Mouse (Mus musculus): ENCODE measurements around the gene Chst8. TPM values are rescaled to one million over a fixed set of nuclear protein-coding genes. Genes with fewer than 3 reads are reported as not detected.

The Chst8 gene
- polyA plus RNA-seq, 1 experiment from 2014 or later = 4.2 TPM

GRCm38 (mm10) chr7:34704401-34704800 lies 108.1 kb downstream of the Chst8 start:
- ATAC-seq (ENCODE audit: insufficient number of reproducible peaks, low FRiP score, low TSS enrichment, low read depth) = no peak
- 28% methylated on average over 4 of the region's 4 CpGs for WGBS

DNA sequence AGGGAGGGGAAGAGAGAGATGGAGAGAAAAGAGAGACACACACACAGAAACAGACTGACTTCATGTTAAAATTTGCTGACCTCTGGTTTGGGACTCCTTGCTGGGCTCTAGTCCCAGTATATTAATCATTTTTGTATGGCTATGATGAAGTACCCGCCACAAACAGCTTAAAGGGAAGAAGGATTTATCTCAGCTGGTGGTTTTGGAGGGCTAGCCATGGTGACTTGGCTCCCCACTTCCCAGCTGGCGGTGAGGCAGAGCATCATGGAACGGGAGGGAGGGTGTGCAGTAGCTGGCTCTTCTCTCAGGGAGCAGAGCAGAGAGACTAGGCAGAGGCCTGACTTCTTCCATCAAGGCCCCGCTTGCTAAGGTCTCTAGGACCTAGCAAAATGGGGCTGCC lies 109.1 kb downstream of the Chst8 start:
- H3K4me2 ChIP-seq (replicated peaks) = no peak overlapping the region
- H3K27me3 ChIP-seq = peaks cover 6% of the 10 kb centered on the region
- H3K27ac ChIP-seq (replicated peaks) = no peak overlapping the region
- no peaks in the 10 kb centered on the region for H3K36me3 ChIP-seq
- H3K4me3 ChIP-seq (replicated peaks) = no peak overlapping the region
- WGBS = 48% methylated on average over 4 of the region's 4 CpGs
- H3K4me1 ChIP-seq = no peaks in the 10 kb centered on the region
- H3K9ac ChIP-seq = no peak overlapping the region
- no peaks in the 10 kb centered on the region for H3K9me3 ChIP-seq (replicated peaks)
- 0 out of 2 replicates have a peak, but pooled peaks have one; percentile 43 for ATAC-seq (ENCODE audit: insufficient number of reproducible peaks, low FRiP score, low TSS enrichment, low read depth)

More at GRCm38 (mm10) chr7:34704401-34704800, 108.1 kb downstream of the Chst8 start:
- H3K4me1 ChIP-seq = 0 out of 2 replicates have a peak, but pooled peaks cover 5% of the 10 kb centered on the region
- no peak overlapping the region for H3K9ac ChIP-seq
- H3K36me3 ChIP-seq = no peaks in the 10 kb centered on the region
- peaks cover 6% of the 10 kb centered on the region for H3K27me3 ChIP-seq
- H3K4me3 ChIP-seq (replicated peaks) = no peak overlapping the region
- no peaks in the 10 kb centered on the region for H3K9me3 ChIP-seq (replicated peaks)
- no peak overlapping the region for H3K4me2 ChIP-seq (replicated peaks)
- no peak overlapping the region for H3K27ac ChIP-seq (replicated peaks)

DNA sequence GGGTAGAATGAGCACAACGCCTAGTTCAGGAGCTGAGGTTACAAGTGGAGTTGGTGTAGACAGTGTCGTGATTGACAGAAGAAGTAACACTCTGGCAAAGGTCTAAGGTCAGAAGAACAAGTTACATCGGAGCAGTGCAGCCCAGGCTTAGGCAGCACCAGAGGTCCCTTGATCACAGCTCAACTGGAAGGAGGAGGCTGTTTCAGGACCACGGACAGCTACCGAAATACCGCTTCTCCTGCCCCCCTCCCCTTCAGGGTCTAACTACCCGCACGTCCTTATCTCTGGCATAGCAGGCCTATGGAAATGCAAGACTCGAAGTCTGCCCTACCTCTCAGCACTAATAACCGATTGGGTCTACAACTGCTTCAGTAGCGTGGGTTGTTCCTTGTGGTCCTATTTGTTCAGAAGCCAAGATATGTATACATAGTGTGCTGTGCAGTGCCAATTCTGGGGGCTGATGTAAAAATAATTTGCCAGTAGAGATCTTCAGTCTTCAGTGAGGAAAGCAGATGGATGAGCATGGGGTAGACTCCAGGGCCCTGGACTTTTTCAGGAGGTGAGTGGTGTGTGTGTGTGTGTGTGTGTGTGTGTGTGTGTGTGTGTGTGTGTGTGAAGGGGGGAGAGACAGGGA lies 109.7 kb downstream of the Chst8 start:
- WGBS = 14% methylated on average over 11 of the region's 11 CpGs
- Histone ChIP-seq H3K27me3 (peaks cover 6% of the 10 kb centered on the region), H3K9me3 (replicated peaks) (no peaks in the 10 kb centered on the region), H3K4me3 (replicated peaks) (no peak overlapping the region), H3K27ac (replicated peaks) (no peak overlapping the region), H3K9ac (no peak overlapping the region), H3K36me3 (no peaks in the 10 kb centered on the region), H3K4me1 (no peaks in the 10 kb centered on the region), H3K4me2 (replicated peaks) (no peak overlapping the region)
- ATAC-seq (ENCODE audit: insufficient number of reproducible peaks, low FRiP score, low TSS enrichment, low read depth) = no peak; the same call in 1 of the 2 replicates

DNA sequence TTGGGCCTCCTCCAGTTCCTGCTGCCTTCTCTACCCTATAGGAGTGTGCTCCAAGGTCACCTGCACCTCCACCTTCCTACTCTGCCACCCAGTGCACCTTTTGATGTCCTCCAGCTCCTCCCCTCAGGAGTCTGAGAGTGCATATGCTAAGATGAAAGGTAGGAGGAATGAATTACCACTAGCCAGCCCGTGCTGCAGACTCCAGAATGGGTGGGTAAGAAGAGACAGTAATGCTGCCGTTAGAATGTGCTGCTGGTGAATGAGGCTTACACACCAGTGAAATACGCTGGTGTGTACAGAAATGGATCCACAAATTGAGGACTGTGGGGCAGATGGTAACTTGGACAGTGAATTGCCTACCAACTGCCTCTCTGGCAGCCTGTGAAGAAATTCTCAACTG lies 112.6 kb downstream of the Chst8 start:
- H3K27me3 ChIP-seq = peaks cover 6% of the 10 kb centered on the region
- H3K4me3 ChIP-seq (replicated peaks) = no peak overlapping the region
- no peaks in the 10 kb centered on the region for H3K36me3 ChIP-seq
- no peak overlapping the region for H3K4me2 ChIP-seq (replicated peaks)
- WGBS = 66% methylated on average over 3 of the region's 3 CpGs
- no peak for ATAC-seq (ENCODE audit: insufficient number of reproducible peaks, low FRiP score, low TSS enrichment, low read depth)
- no peak overlapping the region for H3K9ac ChIP-seq
- no peak overlapping the region for H3K27ac ChIP-seq (replicated peaks)
- H3K4me1 ChIP-seq = no peaks in the 10 kb centered on the region
- no peaks in the 10 kb centered on the region for H3K9me3 ChIP-seq (replicated peaks)

- no peaks in the 10 kb centered on the region for H3K9me3 ChIP-seq (replicated peaks)
Observed at GRCm38 (mm10) chr7:34698221-34698620, 114.3 kb downstream of the Chst8 start.

GRCm38 (mm10) chr7:34696086-34696485 lies 116.4 kb downstream of the Chst8 start:
- no peak overlapping the region for H3K4me2 ChIP-seq (replicated peaks)
- H3K4me3 ChIP-seq (replicated peaks) = no peak overlapping the region
- 69% methylated on average over 9 of the region's 9 CpGs for WGBS
- H3K4me1 ChIP-seq = 0 out of 2 replicates have a peak, but pooled peaks cover 5% of the 10 kb centered on the region
- no peak for ATAC-seq (ENCODE audit: insufficient number of reproducible peaks, low FRiP score, low TSS enrichment, low read depth)
- H3K9me3 ChIP-seq (replicated peaks) = no peaks in the 10 kb centered on the region
- H3K27me3 ChIP-seq = no peaks in the 10 kb centered on the region; the same call in 1 of the 2 replicates
- H3K27ac ChIP-seq (replicated peaks) = no peak overlapping the region
- H3K9ac ChIP-seq = no peak overlapping the region
- no peaks in the 10 kb centered on the region for H3K36me3 ChIP-seq

More at GRCm38 (mm10) chr7:34698221-34698620, 114.3 kb downstream of the Chst8 start:
- ATAC-seq (ENCODE audit: insufficient number of reproducible peaks, low FRiP score, low TSS enrichment, low read depth) = no peak
- no peak overlapping the region for H3K4me2 ChIP-seq (replicated peaks)
- no peaks in the 10 kb centered on the region for H3K4me1 ChIP-seq
- no peak overlapping the region for H3K27ac ChIP-seq (replicated peaks)
- no peak overlapping the region for H3K4me3 ChIP-seq (replicated peaks)
- no peak overlapping the region for H3K9ac ChIP-seq
- no peaks in the 10 kb centered on the region for H3K36me3 ChIP-seq
- peaks cover 6% of the 10 kb centered on the region for H3K27me3 ChIP-seq
- WGBS = 89% methylated on average over 9 of the region's 9 CpGs

DNA sequence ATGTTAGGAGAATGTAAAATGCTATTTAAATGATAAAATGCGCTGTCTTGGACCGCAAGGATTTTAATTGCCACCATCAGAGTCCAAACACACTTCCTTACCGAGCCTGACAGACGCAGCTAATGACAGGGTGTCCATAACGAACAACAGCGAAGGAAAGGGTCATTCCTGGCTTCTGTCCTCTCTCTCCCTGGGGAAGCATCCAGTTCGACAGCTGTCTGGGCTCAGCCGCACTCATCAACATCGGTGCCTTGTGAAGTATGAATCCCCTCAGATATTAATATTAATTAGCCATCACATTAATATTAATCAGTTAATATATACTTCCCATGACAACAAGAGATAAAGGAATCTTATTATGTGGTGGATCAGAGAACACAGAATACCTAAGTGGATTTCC lies 117.6 kb downstream of the Chst8 start:
- Histone ChIP-seq H3K4me3 (replicated peaks) (no peak overlapping the region), H3K4me1 (0 out of 2 replicates have a peak, but pooled peaks cover 5% of the 10 kb centered on the region), H3K9ac (no peak overlapping the region), H3K27me3 (no peaks in the 10 kb centered on the region), H3K27ac (replicated peaks) (no peak overlapping the region), H3K36me3 (no peaks in the 10 kb centered on the region), H3K4me2 (replicated peaks) (no peak overlapping the region), H3K9me3 (replicated peaks) (no peaks in the 10 kb centered on the region)
- WGBS = 58% methylated on average over 9 of the region's 9 CpGs
- no peak for ATAC-seq (ENCODE audit: insufficient number of reproducible peaks, low FRiP score, low TSS enrichment, low read depth)

- no peaks in the 10 kb centered on the region for H3K9me3 ChIP-seq (replicated peaks)
- no peak for ATAC-seq (ENCODE audit: insufficient number of reproducible peaks, low FRiP score, low TSS enrichment, low read depth)
- H3K9ac ChIP-seq = no peak overlapping the region
- no peak overlapping the region for H3K4me3 ChIP-seq (replicated peaks)
- H3K4me1 ChIP-seq = 0 out of 2 replicates have a peak, but pooled peaks cover 7% of the 10 kb centered on the region
- H3K4me2 ChIP-seq (replicated peaks) = no peak overlapping the region
- H3K27me3 ChIP-seq = no peaks in the 10 kb centered on the region
- 94% methylated on average over 13 of the region's 13 CpGs for WGBS
- no peak overlapping the region for H3K27ac ChIP-seq (replicated peaks)
- no peaks in the 10 kb centered on the region for H3K36me3 ChIP-seq
Observed at GRCm38 (mm10) chr7:34693916-34694315, 118.6 kb downstream of the Chst8 start.

- H3K4me2 ChIP-seq (replicated peaks) = no peak overlapping the region
- no peak overlapping the region for H3K4me3 ChIP-seq (replicated peaks)
- ATAC-seq (ENCODE audit: insufficient number of reproducible peaks, low FRiP score, low TSS enrichment, low read depth) = no peak
- no peaks in the 10 kb centered on the region for H3K36me3 ChIP-seq
- H3K27ac ChIP-seq (replicated peaks) = no peak overlapping the region
- H3K4me1 ChIP-seq = 0 out of 2 replicates have a peak, but pooled peaks cover 9% of the 10 kb centered on the region
- H3K27me3 ChIP-seq = no peaks in the 10 kb centered on the region
- 60% methylated on average over 4 of the region's 4 CpGs for WGBS
- no peaks in the 10 kb centered on the region for H3K9me3 ChIP-seq (replicated peaks)
- no peak overlapping the region for H3K9ac ChIP-seq
Observed at GRCm38 (mm10) chr7:34693072-34693471, 119.4 kb downstream of the Chst8 start.

DNA sequence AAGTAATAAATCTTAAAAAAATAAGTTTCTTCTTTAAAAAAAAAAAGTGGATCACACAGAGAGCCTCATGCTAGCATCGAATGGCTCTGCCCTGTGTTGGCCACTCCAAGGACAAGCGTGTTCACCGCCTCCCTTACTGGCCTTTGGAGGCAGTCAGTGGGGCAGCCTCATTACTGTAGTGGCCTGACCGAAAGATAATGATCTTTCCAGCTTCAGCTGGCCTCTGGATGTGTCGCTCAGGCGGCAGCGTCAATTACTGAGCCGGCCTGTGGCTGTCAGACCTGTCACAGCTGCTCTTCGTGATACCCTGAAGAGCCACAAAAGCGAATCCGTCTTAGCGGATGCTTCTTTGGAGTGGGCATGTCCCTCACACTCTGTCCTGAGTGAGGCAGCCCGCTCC lies 122.4 kb downstream of the Chst8 start:
- no peak overlapping the region for H3K4me3 ChIP-seq (replicated peaks)
- ATAC-seq (ENCODE audit: insufficient number of reproducible peaks, low FRiP score, low TSS enrichment, low read depth) = no peak
- no peak overlapping the region for H3K9ac ChIP-seq
- no peaks in the 10 kb centered on the region for H3K36me3 ChIP-seq
- peaks cover 16% of the 10 kb centered on the region for H3K27me3 ChIP-seq
- no peak overlapping the region for H3K4me2 ChIP-seq (replicated peaks)
- H3K4me1 ChIP-seq = 0 out of 2 replicates have a peak, but pooled peaks cover 9% of the 10 kb centered on the region
- 60% methylated on average over 13 of the region's 13 CpGs for WGBS
- no peak overlapping the region for H3K27ac ChIP-seq (replicated peaks)
- no peaks in the 10 kb centered on the region for H3K9me3 ChIP-seq (replicated peaks)

- H3K27ac ChIP-seq (replicated peaks) = no peak overlapping the region
- H3K36me3 ChIP-seq = no peaks in the 10 kb centered on the region
- no peaks in the 10 kb centered on the region for H3K9me3 ChIP-seq (replicated peaks)
- H3K27me3 ChIP-seq = peaks cover 18% of the 10 kb centered on the region
- H3K4me3 ChIP-seq (replicated peaks) = no peak overlapping the region
- no peak overlapping the region for H3K4me2 ChIP-seq (replicated peaks)
- WGBS = 20% methylated on average over 6 of the region's 6 CpGs
- H3K9ac ChIP-seq = no peak overlapping the region
- 0 out of 2 replicates have a peak, but pooled peaks cover 9% of the 10 kb centered on the region for H3K4me1 ChIP-seq
- ATAC-seq (ENCODE audit: insufficient number of reproducible peaks, low FRiP score, low TSS enrichment, low read depth) = no peak
Observed at GRCm38 (mm10) chr7:34689028-34689427, 123.5 kb downstream of the Chst8 start.

- Histone ChIP-seq H3K9ac (no peak overlapping the region), H3K9me3 (replicated peaks) (no peaks in the 10 kb centered on the region), H3K27ac (replicated peaks) (no peak overlapping the region), H3K4me2 (replicated peaks) (no peak overlapping the region), H3K27me3 (peaks cover 23% of the 10 kb centered on the region), H3K36me3 (no peaks in the 10 kb centered on the region), H3K4me1 (peaks cover 9% of the 10 kb centered on the region), H3K4me3 (replicated peaks) (no peak overlapping the region)
- WGBS = 46% methylated on average over 7 of the region's 7 CpGs
- ATAC-seq (ENCODE audit: insufficient number of reproducible peaks, low FRiP score, low TSS enrichment, low read depth) = no peak
Observed at GRCm38 (mm10) chr7:34685801-34686200, 126.7 kb downstream of the Chst8 start.

All from embryonic facial prominence, embryonic 15.5 days (tissue).